Comparison of ENCODE assay signal across 23 mouse cellular contexts in genomic region chr1:80739472-80739871, GRCm38 (mm10). TPM values are rescaled to one million over a fixed set of nuclear protein-coding genes. Genes with fewer than 3 reads are reported as not detected.
DNase-seq lines count a peak whose midpoint lies in the region; ATAC-seq and TF ChIP-seq lines count a peak whose summit lies in the region.
"Had no signal": no experiment of that assay in that cellular context is flagged by ENCODE, and none has a peak within 500 bp of the region (broad histone marks: within the 10 kb centered on the region; RNA-seq: fewer than 3 reads in every experiment).

No protein-coding gene starts in this region.

- intact Hi-C loops in heart, postnatal 10 days (cut with DNase I): no loop called here
- intact Hi-C loops in heart, postnatal 14 days (cut with DNase I): no loop called here

- no peak overlapping the region for H3K4me3 ChIP-seq in heart, embryonic 11.5 days (ENCODE audit: low read depth, low read length)
- H3K4me3 ChIP-seq in heart, embryonic 13.5 days: no peak overlapping the region
- no peak overlapping the region for H3K4me3 ChIP-seq in heart, embryonic 15.5 days
- no peak overlapping the region for H3K4me3 ChIP-seq in heart, postnatal 0 days (ENCODE audit: low read depth, low read length)
- H3K4me3 ChIP-seq: embryonic facial prominence, embryonic 10.5 days; embryonic facial prominence, embryonic 12.5 days; forebrain, embryonic 13.5 days; forebrain, embryonic 15.5 days had no signal

- ATAC-seq in heart, embryonic 11.5 days (replicated peaks; ENCODE audit: insufficient number of reproducible peaks, low FRiP score, low TSS enrichment): 0 out of 2 replicates have a peak, but pooled peaks have one; percentile 31
- ATAC-seq in heart, embryonic 13.5 days (ENCODE audit: extremely low read depth, insufficient number of reproducible peaks, low FRiP score, low TSS enrichment): no peak
- ATAC-seq in heart, embryonic 15.5 days (replicated peaks; ENCODE audit: insufficient number of reproducible peaks, insufficient read depth, low FRiP score, low read depth): peak; percentile 67; the same call in 1 of the 2 replicates
- ATAC-seq in heart, postnatal 0 days (ENCODE audit: insufficient read depth, low read depth): peak; percentile 36; the same call in 1 of the 2 replicates
- ATAC-seq: CD4-positive, CD25-positive, alpha-beta regulatory T cell, adult 4 months; forebrain, embryonic 13.5 days; forebrain, embryonic 15.5 days had no signal

- DNase-seq in heart, postnatal 10 days: no peak
- DNase-seq in heart, postnatal 14 days: no peak
- DNase-seq in heart, postnatal 4 days: no peak
- no peak for DNase-seq in heart, postnatal 0 days (ENCODE audit: low spot score)
- no peak for DNase-seq in heart, adult 18-20 months
- DNase-seq: adrenal gland, adult 2 months; adrenal gland, postnatal 10 days; adrenal gland, postnatal 25 days; B cell, adult 2 months; cerebellum, adult 11 months; cerebellum, adult 18-20 months; cerebellum, adult 8-10 months; cerebellum, adult 9-11 months; cerebellum, postnatal 14 days; cerebellum, postnatal 36 days had no signal

- H3K36me3 ChIP-seq in heart, embryonic 11.5 days (ENCODE audit: control insufficient read depth, insufficient read depth, low read length): no peaks in the 10 kb centered on the region
- no peaks in the 10 kb centered on the region for H3K36me3 ChIP-seq in heart, embryonic 13.5 days
- H3K36me3 ChIP-seq in heart, embryonic 15.5 days: no peaks in the 10 kb centered on the region
- H3K36me3 ChIP-seq in heart, postnatal 0 days (replicated peaks; ENCODE audit: control insufficient read depth, insufficient read depth, low read length): no peaks in the 10 kb centered on the region
- H3K36me3 ChIP-seq: embryonic facial prominence, embryonic 10.5 days; embryonic facial prominence, embryonic 12.5 days; forebrain, embryonic 15.5 days had no signal

- no peak for TF ChIP-seq CTCF in heart, postnatal 0 days (IDR thresholded peaks at IDR 0.05; ENCODE audit: low read depth)

- H3K27me3 ChIP-seq in heart, embryonic 11.5 days (ENCODE audit: control insufficient read depth, insufficient read depth, low read length): no peaks in the 10 kb centered on the region
- H3K27me3 ChIP-seq in heart, embryonic 13.5 days (replicated peaks): no peaks in the 10 kb centered on the region
- no peaks in the 10 kb centered on the region for H3K27me3 ChIP-seq in heart, embryonic 15.5 days
- H3K27me3 ChIP-seq in heart, postnatal 0 days (ENCODE audit: control insufficient read depth, insufficient read depth, low read length): no peaks in the 10 kb centered on the region
- H3K27me3 ChIP-seq: embryonic facial prominence, embryonic 12.5 days; forebrain, embryonic 13.5 days; forebrain, embryonic 15.5 days had no signal

- peaks cover 4% of the 10 kb centered on the region; the same call in 1 of the 2 replicates for H3K4me1 ChIP-seq in heart, embryonic 11.5 days (ENCODE audit: control insufficient read depth, insufficient read depth, low read length)
- H3K4me1 ChIP-seq in heart, embryonic 13.5 days: peaks cover 26% of the 10 kb centered on the region
- H3K4me1 ChIP-seq in heart, embryonic 15.5 days (replicated peaks): peaks cover 4% of the 10 kb centered on the region
- peaks cover 13% of the 10 kb centered on the region; the same call in 1 of the 2 replicates for H3K4me1 ChIP-seq in heart, postnatal 0 days (ENCODE audit: control insufficient read depth, insufficient read depth)
- H3K4me1 ChIP-seq: embryonic facial prominence, embryonic 12.5 days; forebrain, embryonic 15.5 days had no signal

- WGBS in heart, embryonic 11.5 days (ENCODE audit: insufficient replicate concordance): 32% methylated on average over 1 of the region's 1 CpGs
- 39% methylated on average over 1 of the region's 1 CpGs for WGBS in heart, embryonic 13.5 days
- WGBS in heart, embryonic 15.5 days: 23% methylated on average over 1 of the region's 1 CpGs
- WGBS in heart, postnatal 0 days: 32% methylated on average over 1 of the region's 1 CpGs

- no peak overlapping the region for H3K9ac ChIP-seq in heart, embryonic 11.5 days (ENCODE audit: low read depth, low read length)
- no peak overlapping the region for H3K9ac ChIP-seq in heart, embryonic 13.5 days
- no peak overlapping the region for H3K9ac ChIP-seq in heart, embryonic 15.5 days
- H3K9ac ChIP-seq in heart, postnatal 0 days (replicated peaks; ENCODE audit: low read depth, low read length): no peak overlapping the region
- H3K9ac ChIP-seq: embryonic facial prominence, embryonic 12.5 days; forebrain, embryonic 13.5 days; forebrain, embryonic 15.5 days had no signal

- H3K9me3 ChIP-seq in heart, embryonic 11.5 days (replicated peaks; ENCODE audit: control insufficient read depth, low read length): no peaks in the 10 kb centered on the region
- no peaks in the 10 kb centered on the region for H3K9me3 ChIP-seq in heart, embryonic 13.5 days
- no peaks in the 10 kb centered on the region for H3K9me3 ChIP-seq in heart, embryonic 15.5 days (replicated peaks)
- no peaks in the 10 kb centered on the region for H3K9me3 ChIP-seq in heart, postnatal 0 days (replicated peaks; ENCODE audit: control insufficient read depth, low read length)
- H3K9me3 ChIP-seq: embryonic facial prominence, embryonic 10.5 days; embryonic facial prominence, embryonic 12.5 days; forebrain, embryonic 13.5 days; forebrain, embryonic 15.5 days had no signal

- peak overlapping the region; percentile 22; the same call in 1 of the 2 replicates for H3K27ac ChIP-seq in heart, embryonic 11.5 days (ENCODE audit: low read depth, low read length)
- H3K27ac ChIP-seq in heart, embryonic 13.5 days (replicated peaks): peak overlapping the region; percentile 75
- peak overlapping the region; percentile 50 for H3K27ac ChIP-seq in heart, embryonic 15.5 days
- 0 out of 2 replicates have a peak overlapping the region, but pooled peaks have one; percentile 17 for H3K27ac ChIP-seq in heart, postnatal 0 days (ENCODE audit: low read depth)
- H3K27ac ChIP-seq: embryonic facial prominence, embryonic 10.5 days; embryonic facial prominence, embryonic 12.5 days; forebrain, embryonic 13.5 days; forebrain, embryonic 15.5 days had no signal

- no peak for TF ChIP-seq EP300 in heart, postnatal 0 days (IDR thresholded peaks at IDR 0.05; ENCODE audit: low read depth)

- H3K4me2 ChIP-seq in heart, embryonic 11.5 days: no peak overlapping the region
- peak overlapping the region; percentile 21; the same call in 1 of the 2 replicates for H3K4me2 ChIP-seq in heart, embryonic 13.5 days
- peak overlapping the region; percentile 31; the same call in 1 of the 2 replicates for H3K4me2 ChIP-seq in heart, embryonic 15.5 days
- H3K4me2 ChIP-seq in heart, postnatal 0 days (ENCODE audit: low read depth, low read length): no peak overlapping the region; the same call in 1 of the 2 replicates
- H3K4me2 ChIP-seq: embryonic facial prominence, embryonic 12.5 days; forebrain, embryonic 13.5 days; forebrain, embryonic 15.5 days had no signal

RNA-seq across cellular contexts. Expression of gene Dock10, which starts 18.9 kb away (rescaled TPM):
- polyA plus RNA-seq in heart, embryonic 11.5 days (2014; fragmentation: Nextera tagmentation; extraction: Ambion mirVana): 3.6 and 3.7 TPM in 2 replicates
- 1 to 10 TPM; 7.5 to 8.4 TPM for total RNA-seq in heart, postnatal 10 days (2021)
- 2.7 and 2.8 TPM in 2 replicates for polyA plus RNA-seq in heart, embryonic 13.5 days (2015; fragmentation: Nextera tagmentation; extraction: Ambion mirVana)
- total RNA-seq in heart, postnatal 14 days (2021): 1 to 10 TPM; 8.0 to 8.4 TPM
- 2.5 and 6.4 TPM in 2 replicates for polyA plus RNA-seq in heart, embryonic 15.5 days (2015; fragmentation: Nextera tagmentation; extraction: Ambion mirVana)
- total RNA-seq in heart, postnatal 4 days (2021): 1 to 10 TPM; 6.7 to 7.0 TPM
- 2.0 and 5.2 TPM in 2 replicates for total RNA-seq in heart, postnatal 0 days (2014; rRNA removed; ENCODE audit: low replicate concordance)
- polyA plus RNA-seq in heart, postnatal 0 days (2015; fragmentation: Nextera tagmentation; extraction: Ambion mirVana): 0.89 and 1.2 TPM in 2 replicates
- total RNA-seq in heart, adult 18-20 months (2021): 1 to 10 TPM; 4.1 to 8.0 TPM

Comparison
In these comparisons a context has a peak if more than half of its experiments do, and no peak if none do; other contexts are left out.
1. H3K4me2 ChIP-seq: peak in heart, embryonic 13.5 days (single experiment) and heart, embryonic 15.5 days (single experiment); none in heart, embryonic 11.5 days (single experiment) and heart, postnatal 0 days (single experiment).
2. H3K27ac ChIP-seq: peak in every context shown above with its lines; median percentile 75 in heart, embryonic 13.5 days; 50 in heart, embryonic 15.5 days; 22 in heart, embryonic 11.5 days; 17 in heart, postnatal 0 days.